Mouse (Mus musculus) urinary bladder, postnatal 10 days (tissue): ENCODE data around the gene Kctd20.
A peak's percentile ranks its signal among the peaks of the same experiment; 100 is the strongest.
"Not testable (repeated sequence)": the region's sequence is repeated elsewhere in the genome, so short reads cannot be mapped to it uniquely, and the experiment has no call there.

Experiments used
- DNase-seq: peaks from one replicate; pipeline ENCODE4 v3.0.0; 2022; ENCODE audit warnings: low spot score

Kctd20 gene

GRCm38 (mm10) chr17:28984724-28985420 is 33.1 kb downstream of the Kctd20 start:
- no peak for DNase-seq

DNA sequence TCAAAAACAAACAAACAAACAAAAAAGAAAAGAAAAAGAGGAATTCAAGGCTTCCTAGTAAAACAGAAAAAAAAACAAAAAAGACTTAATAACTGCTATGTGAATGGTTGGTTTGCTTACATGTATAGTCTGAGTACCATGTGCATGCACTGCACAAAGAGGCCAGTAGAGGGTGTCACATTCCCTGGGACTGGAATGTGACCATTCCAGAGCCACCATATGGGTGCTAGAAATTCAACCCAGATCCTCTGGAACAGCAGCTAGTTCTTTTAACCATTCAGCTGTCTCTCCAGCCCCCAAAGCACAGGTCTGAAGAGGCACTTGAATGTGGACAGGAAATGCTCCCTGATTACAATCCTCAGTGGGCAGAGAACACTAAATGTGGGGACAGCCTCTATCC is 35.1 kb downstream of the Kctd20 start:
- DNase-seq, result no peak

GRCm38 (mm10) chr17:28987713-28988112 is 36.0 kb downstream of the Kctd20 start:
- DNase-seq, result no peak

DNA sequence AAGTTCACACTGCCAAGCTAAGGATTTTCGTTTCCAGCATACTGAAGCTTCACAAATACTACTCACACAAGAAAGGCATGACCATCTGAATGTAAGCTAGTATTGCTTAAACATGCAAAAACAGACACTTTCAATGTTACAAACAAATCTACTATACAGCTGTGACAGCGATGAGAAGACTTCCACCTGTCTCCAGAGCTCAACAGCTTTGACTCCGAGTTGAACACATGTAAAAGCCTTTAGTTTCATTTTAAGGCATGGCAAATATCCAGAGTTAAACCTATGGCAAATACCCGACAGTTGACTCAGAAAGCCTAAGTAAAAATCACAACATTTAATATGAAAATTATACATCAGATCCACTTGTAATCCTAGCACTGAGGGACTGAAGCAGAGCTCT is 36.5 kb downstream of the Kctd20 start:
- DNase-seq, result no peak

- no peak for DNase-seq
Observed at GRCm38 (mm10) chr17:28988996-28989395, 37.2 kb downstream of the Kctd20 start.

- no peak for DNase-seq
Observed at GRCm38 (mm10) chr17:28990060-28990459, 38.3 kb downstream of the Kctd20 start.

- DNase-seq, result no peak
Observed at GRCm38 (mm10) chr17:28991286-28991685, 39.5 kb downstream of the Kctd20 start.

DNA sequence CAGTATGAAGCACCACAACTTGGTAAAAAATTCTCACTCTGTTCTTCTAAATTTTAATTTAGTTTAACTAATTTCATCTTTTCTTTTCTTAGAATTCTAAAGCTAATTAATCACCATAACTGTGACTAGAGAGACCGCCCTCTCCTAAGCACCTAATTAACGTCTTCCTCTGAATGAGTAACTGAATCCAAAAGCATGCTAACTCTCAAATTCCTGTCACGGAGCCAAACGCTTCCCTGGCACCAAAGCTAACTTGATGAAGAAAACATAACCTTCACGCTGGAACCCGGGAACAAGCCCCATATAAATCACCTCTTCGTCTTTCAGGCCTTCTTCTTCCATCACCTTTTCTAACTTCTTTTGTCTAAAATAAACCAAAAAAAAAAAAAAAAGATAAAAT is 40.4 kb downstream of the Kctd20 start:
- DNase-seq, result no peak

- DNase-seq, result not testable (repeated sequence)
Observed at GRCm38 (mm10) chr17:28993004-28993403, 41.3 kb downstream of the Kctd20 start.

DNA sequence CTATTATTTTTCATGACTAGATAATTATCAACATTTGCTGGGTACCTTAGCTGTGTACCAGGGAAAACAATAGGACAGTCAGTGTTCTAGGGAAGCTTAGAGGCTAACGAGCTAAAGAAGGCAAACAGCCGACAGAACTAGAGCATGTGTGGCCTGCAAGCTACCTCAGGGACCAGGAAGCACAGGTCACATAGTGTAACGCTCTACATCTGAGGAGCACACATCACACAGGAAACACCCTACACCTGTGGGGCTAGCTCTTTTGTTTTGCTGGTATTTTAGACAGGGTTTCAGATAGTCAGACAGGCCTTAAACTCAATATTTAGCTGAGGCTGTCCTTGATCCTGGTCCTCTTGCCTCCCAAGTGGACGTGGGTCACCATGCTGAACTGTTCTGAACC is 42.9 kb downstream of the Kctd20 start:
- DNase-seq, result no peak

DNA sequence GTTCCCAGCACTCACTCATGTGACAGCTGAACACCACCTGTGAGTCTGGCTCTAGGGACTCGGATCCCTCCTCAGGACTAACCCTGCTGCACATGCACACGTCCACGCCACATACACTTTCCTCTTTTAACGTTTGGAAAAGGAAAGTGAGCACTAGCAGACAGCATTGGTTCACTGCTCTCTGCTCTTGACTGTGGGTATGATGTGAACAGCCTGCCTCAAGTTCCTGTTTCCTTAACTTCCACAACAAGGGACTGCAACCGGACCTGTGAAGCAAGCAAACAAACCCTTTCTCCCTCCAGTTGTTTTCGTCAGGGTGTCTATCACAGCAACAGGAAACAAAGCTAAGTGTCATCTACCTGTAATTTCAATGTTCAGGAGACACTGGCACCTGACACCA is 48.7 kb downstream of the Kctd20 start:
- no peak for DNase-seq

DNA sequence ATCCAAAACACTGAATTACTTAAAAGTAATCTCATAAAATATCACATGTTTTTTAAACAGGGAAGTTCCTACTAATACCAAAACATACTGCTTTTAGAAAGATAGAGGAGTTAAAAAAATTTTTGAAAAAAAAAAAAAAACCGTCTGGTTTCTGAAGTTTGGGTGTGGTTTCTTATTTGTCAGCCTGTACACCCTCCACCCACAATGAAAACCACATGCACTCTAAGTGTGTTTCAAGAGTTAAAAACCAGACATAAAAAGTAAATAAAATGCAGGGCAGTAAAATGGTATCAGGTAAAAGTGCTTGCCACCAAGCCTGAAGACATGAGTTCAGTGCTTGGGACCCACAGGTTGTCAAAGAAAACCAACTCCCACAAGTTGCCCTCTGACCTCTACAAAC is 52.0 kb downstream of the Kctd20 start:
- no peak for DNase-seq

- DNase-seq, result no peak
Observed at GRCm38 (mm10) chr17:29005002-29005401, 53.3 kb downstream of the Kctd20 start.

DNA sequence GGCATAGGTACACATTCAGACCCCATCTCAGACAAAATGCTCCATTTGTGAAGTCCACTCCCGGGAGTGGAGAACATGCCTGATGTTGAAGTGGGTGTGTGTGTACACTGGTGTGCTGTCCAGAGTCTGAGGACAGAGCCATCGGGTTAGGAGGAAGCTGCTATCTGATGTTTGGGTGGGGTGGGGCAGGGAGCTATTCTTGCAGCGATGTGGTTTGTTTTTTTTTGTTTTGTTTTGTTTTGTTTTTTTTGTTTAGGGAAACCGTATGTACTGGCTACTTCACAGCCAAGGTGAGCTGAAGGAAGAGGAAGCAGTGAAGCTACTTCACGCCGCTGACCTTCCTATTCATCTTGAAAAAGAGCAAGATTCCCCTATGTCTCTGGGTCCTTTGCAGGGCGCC is 55.1 kb downstream of the Kctd20 start:
- DNase-seq, result no peak

GRCm38 (mm10) chr17:29007243-29007640 is 55.5 kb downstream of the Kctd20 start:
- no peak for DNase-seq

GRCm38 (mm10) chr17:29007641-29008325 is 56.0 kb downstream of the Kctd20 start, which contains the start of gene Stk38:
Gene Stk38, minus strand, starts transcription at chr17:29007995.
- peak; percentile 68 for DNase-seq

DNA sequence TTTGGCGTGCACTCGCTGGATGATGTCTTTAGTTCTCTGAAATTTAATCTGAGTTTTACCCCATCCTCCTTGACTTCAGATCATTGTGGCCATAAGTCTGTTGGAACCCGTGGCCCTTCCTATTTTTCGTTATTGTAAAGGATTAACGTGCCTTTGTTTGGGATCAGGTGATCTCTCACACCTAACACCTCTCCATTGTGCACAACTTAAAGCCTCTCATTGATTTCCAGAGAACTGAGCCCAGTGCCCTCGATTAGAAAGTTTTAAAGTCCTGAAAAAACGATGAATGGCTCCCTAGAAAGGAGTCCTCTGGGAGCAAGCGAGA is 56.5 kb downstream of the Kctd20 start:
- DNase-seq, result no peak

DNA sequence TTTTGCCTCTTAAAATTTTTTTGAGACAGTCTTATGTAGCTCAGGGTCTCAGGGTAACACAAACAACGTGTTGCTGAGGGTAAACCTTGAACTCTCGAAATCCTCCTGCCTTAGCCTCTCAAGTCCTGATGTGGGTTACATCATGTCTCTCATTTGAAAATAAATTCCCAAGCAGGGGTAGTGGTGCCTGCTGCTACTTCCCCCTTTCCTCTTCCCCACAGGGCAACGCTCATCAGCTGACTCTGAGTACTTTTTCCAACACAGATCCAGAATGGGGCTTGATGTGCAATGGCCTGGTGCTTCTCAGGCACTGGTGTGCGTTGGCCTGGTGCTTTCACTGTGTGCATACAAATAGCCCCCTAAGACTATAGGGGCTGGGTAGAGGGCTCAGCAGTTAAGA is 57.4 kb downstream of the Kctd20 start:
- no peak for DNase-seq

DNA sequence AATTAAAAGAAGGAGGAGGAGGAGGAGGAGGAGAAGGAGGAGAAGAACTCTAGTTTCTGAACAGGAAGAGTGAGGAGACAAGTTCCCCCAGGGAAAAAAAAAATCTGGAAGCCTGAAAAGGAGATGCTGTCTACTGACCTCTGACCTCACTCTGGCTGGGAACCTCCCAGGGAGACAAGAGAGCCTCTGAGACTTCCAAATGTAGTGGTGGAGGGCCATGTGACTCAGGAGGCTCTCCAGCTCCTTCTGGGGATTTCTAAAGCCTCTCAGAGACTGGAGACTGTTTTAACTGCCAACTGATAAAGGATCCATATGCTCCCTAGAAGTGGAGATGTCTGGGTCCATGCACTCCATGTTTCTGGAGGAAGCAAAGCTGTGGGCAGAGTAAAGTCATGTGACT is 62.5 kb downstream of the Kctd20 start:
- no peak for DNase-seq

DNA sequence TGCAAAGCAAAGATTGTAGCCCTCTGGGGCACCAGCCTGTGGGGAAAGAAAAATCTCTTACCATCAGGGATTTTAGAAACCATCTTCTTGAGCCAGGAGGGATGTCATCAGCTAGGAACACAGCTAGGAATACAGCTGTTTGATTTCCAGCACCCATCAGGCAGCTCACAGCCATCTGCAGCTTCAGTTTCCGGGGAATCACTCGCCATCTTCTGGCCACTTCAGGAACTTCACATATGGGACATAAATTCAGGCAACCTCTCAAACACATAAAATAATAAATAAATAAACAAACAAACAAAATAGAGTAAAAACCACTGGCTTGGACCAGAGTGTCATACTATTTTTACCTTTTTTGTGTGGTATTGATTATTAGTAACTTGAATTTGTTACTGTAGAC is 63.9 kb downstream of the Kctd20 start:
- DNase-seq, result no peak

- no peak for DNase-seq
Observed at GRCm38 (mm10) chr17:29016705-29017104, 65.0 kb downstream of the Kctd20 start.

DNA sequence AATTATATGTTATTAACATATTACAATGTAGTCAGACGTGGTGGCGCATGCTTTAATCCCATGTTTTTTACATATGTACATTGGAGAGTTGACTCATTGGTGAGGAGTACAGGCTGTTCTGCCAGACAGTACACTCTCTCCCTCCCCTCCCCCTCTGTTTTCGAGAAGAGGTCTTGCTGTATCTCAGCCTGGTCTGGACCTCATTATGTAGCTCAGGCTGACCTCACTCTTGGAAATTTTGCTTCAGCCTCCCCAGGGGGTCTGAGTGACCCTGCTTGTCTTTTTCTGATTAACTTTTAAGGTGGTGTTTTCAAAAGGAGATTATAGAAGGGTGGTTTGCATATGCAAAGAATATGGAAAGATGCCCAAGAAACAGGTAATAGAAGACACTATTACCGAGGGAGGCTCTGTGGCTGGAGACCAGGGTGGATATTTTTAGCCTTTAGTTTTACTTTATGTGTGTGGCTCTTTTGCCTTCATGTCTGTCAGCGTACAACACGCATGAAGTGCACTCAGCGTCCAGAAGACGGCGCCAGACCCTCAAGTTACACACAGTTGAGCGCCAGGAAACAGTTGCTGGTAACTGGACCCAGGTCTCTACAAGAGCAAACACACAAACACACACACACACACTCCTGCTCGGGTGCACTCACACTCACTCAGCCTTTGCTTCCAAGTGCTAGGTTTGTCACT is 66.7 kb downstream of the Kctd20 start:
- no peak for DNase-seq
